Mouse (Mus musculus): ENCODE results near the gene Map3k3.
"Not testable (repeated sequence)": the region's sequence is repeated elsewhere in the genome, so short reads cannot be mapped to it uniquely, and the experiment has no call there.

Map3k3 gene

DNA sequence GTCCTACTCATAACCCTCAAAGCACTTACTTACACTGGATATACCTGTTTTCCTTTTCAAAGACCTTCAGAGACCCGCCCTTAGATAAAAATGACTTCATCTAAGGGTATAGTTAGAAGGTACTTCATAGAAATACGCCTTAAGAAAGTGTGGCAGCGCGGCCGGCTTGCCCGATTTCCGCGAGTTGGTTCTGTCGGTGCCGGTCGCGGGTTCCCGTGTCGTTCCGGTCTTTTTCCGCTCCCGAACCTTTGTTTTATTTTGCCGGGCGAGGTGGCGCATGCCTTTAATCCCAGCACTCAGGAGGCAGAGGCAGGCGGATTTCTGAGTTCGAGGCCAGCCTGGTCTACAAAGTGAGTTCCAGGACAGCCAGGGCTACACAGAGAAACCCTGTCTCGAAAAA lies 17.8 kb upstream of the Map3k3 start:
- in situ Hi-C loops (cut with MboI; ENCODE audit: low pct_unique_long_range_greater_than_20kb in 1 of 2, low sequenced_read_pairs in 2 of 2, unreplicated experiment in 1 of 2): not testable (repeated sequence)

DNA sequence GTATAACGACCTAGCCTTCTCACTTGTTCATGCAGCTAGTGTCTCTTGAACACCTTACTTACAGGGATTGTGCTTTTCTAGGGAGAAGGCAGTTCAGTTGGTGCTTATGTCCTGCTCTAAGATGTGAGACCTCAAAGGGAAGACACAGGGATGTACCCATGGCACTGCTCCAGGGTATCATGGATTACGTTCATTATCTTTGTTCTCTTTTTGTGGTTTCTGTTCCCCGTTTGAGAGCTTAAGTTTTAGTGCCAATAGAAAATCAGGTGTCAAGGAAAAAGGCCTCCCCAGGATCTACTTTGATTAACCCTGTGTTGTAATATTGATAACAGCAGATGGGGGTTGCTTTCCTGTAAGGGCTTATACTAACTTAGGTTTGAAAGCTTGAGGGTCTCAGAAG lies 10.6 kb upstream of the Map3k3 start:
- in situ Hi-C loops (cut with MboI; ENCODE audit: low pct_unique_long_range_greater_than_20kb in 1 of 2, low sequenced_read_pairs in 2 of 2, unreplicated experiment in 1 of 2): no loop called here

- in situ Hi-C loops (cut with MboI; ENCODE audit: low pct_unique_long_range_greater_than_20kb in 1 of 2, low sequenced_read_pairs in 2 of 2, unreplicated experiment in 1 of 2): no loop called here
Observed at GRCm38 (mm10) chr11:106076321-106076720, 8.1 kb upstream of the Map3k3 start.

DNA sequence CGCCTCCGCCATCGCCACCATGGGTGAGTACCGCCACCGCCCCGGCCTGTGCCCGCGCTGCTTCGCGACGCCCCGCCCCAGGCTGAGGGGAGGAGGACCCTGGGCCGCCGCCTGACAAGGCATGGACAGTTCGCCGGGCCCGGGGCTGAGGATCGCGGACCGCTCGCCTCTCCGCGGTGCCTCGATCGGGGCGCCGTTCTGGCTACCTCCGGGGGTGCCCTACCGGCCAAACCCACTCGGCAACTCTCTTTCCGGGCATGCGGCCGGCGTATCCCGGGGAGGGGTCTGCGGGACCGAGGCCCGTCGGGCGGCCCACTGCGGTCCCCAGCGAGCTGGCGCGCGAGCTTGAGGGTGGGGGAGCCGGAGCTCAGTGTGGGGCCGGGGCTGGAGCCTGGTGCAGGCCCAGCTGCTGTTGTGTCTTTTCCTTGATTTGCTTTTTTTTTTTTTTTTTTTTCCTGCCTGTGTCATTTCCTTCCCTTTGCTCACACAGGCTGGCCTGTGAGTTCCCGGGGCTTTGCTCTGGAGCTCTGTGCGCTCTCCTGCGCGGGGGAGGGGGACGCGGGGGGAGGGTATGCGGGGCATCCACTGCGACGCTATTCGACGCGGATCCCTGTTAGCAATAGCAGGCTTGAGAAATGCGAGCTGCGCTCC lies 623 bp downstream of the Map3k3 start:
- in situ Hi-C loops (cut with MboI; ENCODE audit: low pct_unique_long_range_greater_than_20kb in 1 of 2, low sequenced_read_pairs in 2 of 2, unreplicated experiment in 1 of 2): no loop called here

DNA sequence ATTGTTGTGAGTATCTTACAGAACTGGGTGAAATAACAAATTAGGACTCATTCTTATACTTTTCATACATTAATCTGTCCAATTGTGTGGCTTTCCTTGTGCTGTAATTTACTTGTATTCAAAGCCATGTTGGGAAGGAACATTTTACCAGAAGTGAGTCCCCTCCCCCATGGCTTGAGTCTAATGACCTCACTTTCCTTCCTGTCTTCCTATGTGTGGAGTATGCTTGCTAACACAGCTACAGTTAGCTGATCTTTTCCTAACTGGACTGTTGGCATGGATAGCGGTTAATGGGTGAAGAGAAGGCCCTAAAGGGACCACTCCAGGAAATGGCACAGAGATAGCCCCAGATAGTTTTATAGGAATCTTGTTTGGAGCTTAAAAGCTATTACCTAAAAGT lies 13.8 kb downstream of the Map3k3 start:
- in situ Hi-C loops (cut with MboI; ENCODE audit: low pct_unique_long_range_greater_than_20kb in 1 of 2, low sequenced_read_pairs in 2 of 2, unreplicated experiment in 1 of 2): no loop called here

DNA sequence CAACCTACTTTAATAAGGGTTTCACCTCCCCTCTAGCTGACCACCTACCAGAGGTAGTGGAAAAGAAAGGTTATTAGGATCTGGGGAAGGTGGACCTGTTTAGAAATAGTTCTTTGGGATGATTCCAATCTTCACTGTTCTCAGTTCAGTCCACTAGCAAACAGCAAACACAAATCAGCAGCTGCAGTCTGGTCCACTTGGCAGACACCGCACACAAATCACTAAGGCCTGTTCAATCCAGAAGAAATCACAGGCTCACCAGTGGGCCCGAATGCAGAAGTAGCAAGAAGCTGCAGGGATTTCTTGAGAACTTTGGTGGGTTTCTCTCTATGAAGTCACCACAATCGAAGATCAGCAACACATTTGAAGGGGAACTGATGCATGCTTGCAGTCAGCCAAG lies 18.5 kb downstream of the Map3k3 start:
- in situ Hi-C loops (cut with MboI; ENCODE audit: low pct_unique_long_range_greater_than_20kb in 1 of 2, low sequenced_read_pairs in 2 of 2, unreplicated experiment in 1 of 2): no loop called here

DNA sequence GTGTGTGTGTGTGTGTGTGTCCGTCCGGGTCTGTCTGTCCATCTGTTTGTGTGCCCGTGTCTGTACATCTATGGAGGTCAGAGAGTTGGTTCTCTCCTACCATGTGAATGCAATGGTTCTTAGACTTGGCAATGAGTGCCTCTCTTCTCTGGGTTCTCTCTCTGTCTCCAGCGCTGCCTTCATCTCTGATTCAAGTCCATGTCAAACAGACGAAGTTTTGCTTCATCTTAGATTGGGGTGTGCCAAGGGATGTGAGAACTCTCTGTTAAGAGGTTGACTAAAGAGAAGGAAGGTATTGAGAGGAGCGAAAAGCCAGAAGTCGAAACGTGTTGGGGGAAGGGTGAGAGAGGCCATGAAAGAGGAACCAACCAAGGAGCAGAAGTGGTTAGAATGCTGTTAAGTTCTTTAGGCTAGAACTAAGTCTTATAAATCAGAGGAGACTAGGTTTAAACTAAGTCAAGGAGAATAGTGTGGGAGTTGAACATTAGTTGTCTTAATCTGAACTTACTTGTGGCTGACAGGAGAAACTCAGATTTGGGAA lies 21.7 kb downstream of the Map3k3 start:
- in situ Hi-C loops (cut with MboI; ENCODE audit: low pct_unique_long_range_greater_than_20kb in 1 of 2, low sequenced_read_pairs in 2 of 2, unreplicated experiment in 1 of 2): no loop called here

GRCm38 (mm10) chr11:106111688-106112087 lies 27.3 kb downstream of the Map3k3 start:
- in situ Hi-C loops (cut with MboI; ENCODE audit: low pct_unique_long_range_greater_than_20kb in 1 of 2, low sequenced_read_pairs in 2 of 2, unreplicated experiment in 1 of 2): no loop called here

- in situ Hi-C loops (cut with MboI; ENCODE audit: low pct_unique_long_range_greater_than_20kb in 1 of 2, low sequenced_read_pairs in 2 of 2, unreplicated experiment in 1 of 2): no loop called here
Observed at GRCm38 (mm10) chr11:106122221-106122620, 37.8 kb downstream of the Map3k3 start.

- in situ Hi-C loops (cut with MboI; ENCODE audit: low pct_unique_long_range_greater_than_20kb in 1 of 2, low sequenced_read_pairs in 2 of 2, unreplicated experiment in 1 of 2): no loop called here
Observed at GRCm38 (mm10) chr11:106122736-106123135, 38.3 kb downstream of the Map3k3 start.

- in situ Hi-C loops (cut with MboI; ENCODE audit: low pct_unique_long_range_greater_than_20kb in 1 of 2, low sequenced_read_pairs in 2 of 2, unreplicated experiment in 1 of 2): no loop called here
Observed at GRCm38 (mm10) chr11:106124784-106125183, 40.4 kb downstream of the Map3k3 start.

DNA sequence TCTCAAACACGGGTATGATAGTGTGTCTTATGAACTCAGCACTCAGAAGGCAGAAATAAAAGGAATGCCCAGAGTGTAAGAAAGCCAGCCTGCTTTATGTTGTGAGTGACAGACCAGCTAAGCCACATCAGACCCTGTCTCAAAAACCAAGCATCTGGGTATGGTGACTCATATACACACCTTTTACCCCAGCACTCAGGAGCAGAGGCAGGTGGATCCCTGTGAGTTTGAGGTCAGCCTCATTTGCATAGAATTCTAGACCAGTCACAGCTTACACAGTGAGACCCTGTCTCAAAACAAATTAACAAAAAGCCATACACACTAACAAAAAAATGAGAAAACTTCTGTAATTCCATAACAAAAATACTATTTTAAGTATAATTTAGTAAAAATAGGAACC lies 41.4 kb downstream of the Map3k3 start:
- in situ Hi-C loops (cut with MboI; ENCODE audit: low pct_unique_long_range_greater_than_20kb in 1 of 2, low sequenced_read_pairs in 2 of 2, unreplicated experiment in 1 of 2): no loop called here

GRCm38 (mm10) chr11:106126727-106127373 lies 42.4 kb downstream of the Map3k3 start:
- in situ Hi-C loops (cut with MboI; ENCODE audit: low pct_unique_long_range_greater_than_20kb in 1 of 2, low sequenced_read_pairs in 2 of 2, unreplicated experiment in 1 of 2): not testable (repeated sequence)

- in situ Hi-C loops (cut with MboI; ENCODE audit: low pct_unique_long_range_greater_than_20kb in 1 of 2, low sequenced_read_pairs in 2 of 2, unreplicated experiment in 1 of 2): no loop called here
Observed at GRCm38 (mm10) chr11:106129477-106129876, 45.1 kb downstream of the Map3k3 start.

DNA sequence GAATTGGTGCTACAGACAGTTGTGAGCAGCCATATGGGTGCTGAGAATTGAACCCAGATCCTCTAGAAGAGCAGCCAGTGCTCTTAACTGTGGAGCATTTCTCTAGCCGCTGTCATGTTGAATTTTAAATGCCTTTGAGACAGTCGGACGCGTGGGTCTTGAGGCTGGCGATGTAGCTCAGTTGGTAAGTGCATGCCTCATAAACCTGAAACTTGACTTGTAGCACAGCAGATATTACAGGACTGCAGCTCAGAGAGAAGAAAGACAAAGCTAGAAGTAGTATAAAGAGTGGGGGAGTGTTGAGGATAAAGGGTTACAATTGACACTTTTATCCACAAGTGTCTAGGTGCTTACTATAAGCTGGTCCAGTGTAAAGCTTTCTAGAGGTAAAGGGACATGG lies 48.1 kb downstream of the Map3k3 start:
- in situ Hi-C loops (cut with MboI; ENCODE audit: low pct_unique_long_range_greater_than_20kb in 1 of 2, low sequenced_read_pairs in 2 of 2, unreplicated experiment in 1 of 2): no loop called here

GRCm38 (mm10) chr11:106134580-106135528 lies 50.4 kb downstream of the Map3k3 start:
- in situ Hi-C loops (cut with MboI; ENCODE audit: low pct_unique_long_range_greater_than_20kb in 1 of 2, low sequenced_read_pairs in 2 of 2, unreplicated experiment in 1 of 2): no loop called here

GRCm38 (mm10) chr11:106151219-106151618 lies 66.8 kb downstream of the Map3k3 start:
- in situ Hi-C loops (cut with MboI; ENCODE audit: low pct_unique_long_range_greater_than_20kb in 1 of 2, low sequenced_read_pairs in 2 of 2, unreplicated experiment in 1 of 2): no loop called here

GRCm38 (mm10) chr11:106152132-106152531 lies 67.7 kb downstream of the Map3k3 start:
- in situ Hi-C loops (cut with MboI; ENCODE audit: low pct_unique_long_range_greater_than_20kb in 1 of 2, low sequenced_read_pairs in 2 of 2, unreplicated experiment in 1 of 2): no loop called here

DNA sequence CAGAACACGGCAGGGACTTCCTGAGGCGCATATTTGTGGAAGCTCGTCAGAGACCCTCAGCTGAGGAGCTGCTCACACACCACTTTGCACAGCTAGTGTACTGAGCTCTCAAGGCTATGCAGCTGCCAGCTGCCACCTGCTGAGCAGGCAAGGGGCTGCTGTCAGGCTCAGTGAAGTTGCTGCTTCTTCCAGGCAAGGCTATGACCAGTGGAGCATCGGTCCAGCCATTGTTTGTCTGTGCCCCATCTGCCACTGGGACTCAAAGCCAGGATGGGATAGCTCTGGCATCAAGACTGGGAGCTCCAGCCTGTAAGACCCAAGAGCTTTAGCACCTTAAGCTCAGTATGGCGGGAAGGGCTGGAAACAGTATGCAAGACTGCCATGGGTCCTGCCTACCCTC lies 69.7 kb downstream of the Map3k3 start:
- in situ Hi-C loops (cut with MboI; ENCODE audit: low pct_unique_long_range_greater_than_20kb in 1 of 2, low sequenced_read_pairs in 2 of 2, unreplicated experiment in 1 of 2): no loop called here

Measured in mouse embryonic stem cell (cell line).